Mouse (Mus musculus): Measurements from ENCODE around the gene Pikfyve.

- TF ChIP-seq CHD2 (IDR thresholded peaks at IDR 0.05; ENCODE audit: low read depth, low read length) (no peak), ZC3H11A (IDR thresholded peaks at IDR 0.05; ENCODE audit: borderline replicate concordance, low read depth, low read length) (no peak), MAFK (IDR thresholded peaks at IDR 0.05; ENCODE audit: insufficient read depth, low read depth, low read length) (no peak), ZNF384 (IDR thresholded peaks at IDR 0.05; ENCODE audit: low read depth, low read length) (no peak)
Observed at GRCm38 (mm10) chr1:65311214-65311933, 124.9 kb downstream of the Pikfyve start.

All from ES-E14 (cell line).